Mouse (Mus musculus) neural tube, embryonic 11.5 days (tissue): ENCODE data around the gene Map1a. TPM values are rescaled to one million over a fixed set of nuclear protein-coding genes. Genes with fewer than 3 reads are reported as not detected.

ENCODE experiments used
- polyA plus RNA-seq: library from polyadenylated mRNA; unstranded; fragments of >200 nt; fragmentation: Nextera tagmentation; extraction: Ambion mirVana; gene quantifications from 2 replicates; pipeline ENCODE4 v1.2.1, GENCODE M21; 2014

The Map1a gene
- polyA plus RNA-seq, 1 experiment from 2014 or later: 17.5 TPM

Other genes starting within 250 kb of the Map1a start
- 0.11 TPM in 1 of 2 replicates, not detected in the other for gene Tgm5, start 203.8 kb upstream of the Map1a start, polyA plus RNA-seq
- gene Tgm7, start 179.8 kb upstream of the Map1a start, polyA plus RNA-seq: not detected in 2 replicates
- gene Adal, start 149.2 kb upstream of the Map1a start, polyA plus RNA-seq: 33.6 and 35.6 TPM in 2 replicates
- gene Lcmt2, start 148.9 kb upstream of the Map1a start, polyA plus RNA-seq: 22.9 and 23.2 TPM in 2 replicates
- 59.2 and 60.7 TPM in 2 replicates for gene Tubgcp4, start 118.9 kb upstream of the Map1a start, polyA plus RNA-seq
- gene Zscan29, start 118.5 kb upstream of the Map1a start, polyA plus RNA-seq: 14.6 and 15.0 TPM in 2 replicates
- gene Trp53bp1, start 18.2 kb upstream of the Map1a start, polyA plus RNA-seq: 143 and 151 TPM in 2 replicates
- gene Ppip5k1, start 65.8 kb downstream of the Map1a start, polyA plus RNA-seq: 10.8 and 11.4 TPM in 2 replicates
- 8.2 and 9.8 TPM in 2 replicates for gene Ckmt1, start 68.1 kb downstream of the Map1a start, polyA plus RNA-seq
- not detected in 2 replicates for gene Strc, start 97.6 kb downstream of the Map1a start, polyA plus RNA-seq
- 527 and 585 TPM in 2 replicates for gene Pdia3, start 124.2 kb downstream of the Map1a start, polyA plus RNA-seq
- 1.7 and 4.0 TPM in 2 replicates for gene Catsper2, start 124.2 kb downstream of the Map1a start, polyA plus RNA-seq
- gene Ell3, start 154.7 kb downstream of the Map1a start, polyA plus RNA-seq: 2.7 and 3.1 TPM in 2 replicates
- gene Serf2, start 159.6 kb downstream of the Map1a start, polyA plus RNA-seq: 453 and 468 TPM in 2 replicates
- gene Hypk, start 163.7 kb downstream of the Map1a start, polyA plus RNA-seq: 105 and 116 TPM in 2 replicates
- 0.23 and 0.72 TPM in 2 replicates for gene Serinc4, start 167.2 kb downstream of the Map1a start, polyA plus RNA-seq
- 71.8 and 73.2 TPM in 2 replicates for gene Mfap1b, start 184.5 kb downstream of the Map1a start, polyA plus RNA-seq
- gene Mfap1a, start 217.1 kb downstream of the Map1a start, polyA plus RNA-seq: 30.8 and 33.9 TPM in 2 replicates
- 10.5 and 10.6 TPM in 2 replicates for gene Wdr76, start 217.1 kb downstream of the Map1a start, polyA plus RNA-seq